Mouse (Mus musculus): ENCODE results near the gene Tpgs1. TPM values are rescaled to one million over a fixed set of nuclear protein-coding genes. Genes with fewer than 3 reads are reported as not detected.

Gene Tpgs1
- total and polyA plus RNA-seq, 3 experiments: 23.5 to 48.0 TPM; not detected in 1

GRCm38 (mm10) chr10:79669576-79670057 lies 448 bp downstream of the Tpgs1 start:
- Histone ChIP-seq H3K9ac (ENCODE audit: control insufficient read depth, low read depth, low read length, poor library complexity, severe bottlenecking) (peak overlapping the region; percentile 85), H3K4me3 (ENCODE audit: control insufficient read depth in 1 of 2, insufficient read depth in 1 of 2, low read depth in 2 of 2, low read length in 2 of 2) (peak overlapping the region; percentile 60 to 88), H3K27ac (ENCODE audit: control insufficient read depth, low read depth, low read length) (peak overlapping the region; percentile 44), H3K79me2 (ENCODE audit: control insufficient read depth, insufficient read depth, low read length, poor library complexity) (peaks cover 11% of the 10 kb centered on the region), H3K27me3 (ENCODE audit: control insufficient read depth in 1 of 2, insufficient read depth in 2 of 2, low read length in 2 of 2) (no peaks in the 10 kb centered on the region), H3K36me3 (ENCODE audit: control insufficient read depth in 1 of 2, insufficient read depth in 2 of 2, low read length in 2 of 2) (peaks cover 0 to 4% of the 10 kb centered on the region in 2 experiments; a peak in 1 of 4 replicates), H3K9me3 (replicated peaks; ENCODE audit: insufficient read depth, low read length) (no peaks in the 10 kb centered on the region), H3K4me1 (ENCODE audit: control insufficient read depth in 1 of 2, insufficient read depth in 2 of 2, low read length in 2 of 2) (peaks cover 0 to 9% of the 10 kb centered on the region in 2 experiments; a peak in 3 of 4 replicates)
- peak; percentile 80 for DNase-seq (ENCODE audit: low read depth, low spot score)
- TF ChIP-seq MXI1 (IDR thresholded peaks at IDR 0.05; ENCODE audit: low read depth, low read length): peak; percentile 34; the same call in 1 of the 2 replicates
- TF ChIP-seq ZKSCAN1 (IDR thresholded peaks at IDR 0.05; ENCODE audit: low read depth, low read length): no peak
- TF ChIP-seq MAX (IDR thresholded peaks at IDR 0.05; ENCODE audit: low read length): 0 out of 2 replicates have a peak, but pooled peaks have one; percentile 5
- peak; percentile 87 for TF ChIP-seq ELF1 (IDR thresholded peaks at IDR 0.05; ENCODE audit: low read depth, low read length)
- TF ChIP-seq MYC (IDR thresholded peaks at IDR 0.05; ENCODE audit: low read depth, low read length): no peak
- TF ChIP-seq USF1 (IDR thresholded peaks at IDR 0.05; ENCODE audit: low read depth, low read length): no peak
- no peak for TF ChIP-seq ZMIZ1 (IDR thresholded peaks at IDR 0.05; ENCODE audit: low read depth, low read length)
- no peak for TF ChIP-seq ZNF384 (IDR thresholded peaks at IDR 0.05; ENCODE audit: low read depth, low read length)
- TF ChIP-seq CHD2 (IDR thresholded peaks at IDR 0.05; ENCODE audit: low read length): no peak
- no peak; the same call in 1 of the 2 replicates for TF ChIP-seq KAT2A (conservative IDR thresholded peaks at IDR 0.05; ENCODE audit: low read depth, low read length)
- TF ChIP-seq POLR2AphosphoS5 (IDR thresholded peaks at IDR 0.05; ENCODE audit: borderline replicate concordance, low read depth, low read length): no peak
- no peak for TF ChIP-seq SMC3 (IDR thresholded peaks at IDR 0.05; ENCODE audit: low read depth, low read length)
- no peak for TF ChIP-seq E2F4 (IDR thresholded peaks at IDR 0.05; ENCODE audit: borderline replicate concordance, low read depth, low read length)
- no peak for TF ChIP-seq NELFE (IDR thresholded peaks at IDR 0.05; ENCODE audit: low read depth, low read length)
- no peak for TF ChIP-seq BHLHE40 (IDR thresholded peaks at IDR 0.05; ENCODE audit: borderline replicate concordance, low read depth, low read length)
- TF ChIP-seq HCFC1 (IDR thresholded peaks at IDR 0.05; ENCODE audit: low read depth, low read length): peak; percentile 85
- no peak for TF ChIP-seq MAFK (IDR thresholded peaks at IDR 0.05; ENCODE audit: borderline replicate concordance, low read depth, low read length)
- no peak for TF ChIP-seq UBTF (IDR thresholded peaks at IDR 0.05; ENCODE audit: borderline replicate concordance, insufficient read depth, low read depth, low read length)
- TF ChIP-seq MYB (IDR thresholded peaks at IDR 0.05; ENCODE audit: low read depth, low read length): no peak
- TF ChIP-seq RCOR1 (IDR thresholded peaks at IDR 0.05; ENCODE audit: low read depth, low read length): no peak
- TF ChIP-seq NRF1 (IDR thresholded peaks at IDR 0.05; ENCODE audit: insufficient read depth, low read depth, low read length, poor library complexity, severe bottlenecking): peak; percentile 41; the same call in 1 of the 2 replicates
- TF ChIP-seq SIN3A (IDR thresholded peaks at IDR 0.05; ENCODE audit: low read length): peak; percentile 50; the same call in 1 of the 2 replicates
- no peak for TF ChIP-seq CHD1 (IDR thresholded peaks at IDR 0.05; ENCODE audit: low read depth, low read length)
- no peak for TF ChIP-seq GABPA (IDR thresholded peaks at IDR 0.05; ENCODE audit: low read depth, low read length)
- no peak for TF ChIP-seq JUND (IDR thresholded peaks at IDR 0.05; ENCODE audit: low read depth, low read length)
- no peak for TF ChIP-seq POLR2AphosphoS2 (IDR thresholded peaks at IDR 0.05; ENCODE audit: low read length)
- no peak for TF ChIP-seq ZC3H11A (IDR thresholded peaks at IDR 0.05; ENCODE audit: low read depth, low read length)
- no peak for TF ChIP-seq ETS1 (IDR thresholded peaks at IDR 0.05; ENCODE audit: low read depth, low read length)
- TF ChIP-seq TBP (IDR thresholded peaks at IDR 0.05; ENCODE audit: low read depth, low read length): no peak
- no peak for TF ChIP-seq MAZ (IDR thresholded peaks at IDR 0.05; ENCODE audit: low read depth, low read length)
- TF ChIP-seq TAL1 (IDR thresholded peaks at IDR 0.05; ENCODE audit: low read length): no peak
- TF ChIP-seq CTCF (IDR thresholded peaks at IDR 0.05 in 2 of 3, conservative IDR thresholded peaks at IDR 0.05 in 1 of 3; ENCODE audit: control insufficient read depth in 1 of 3, insufficient read depth in 1 of 3, low read depth in 2 of 3, low read length in 3 of 3, poor library complexity in 1 of 3, severe bottlenecking in 1 of 3): no peak
- TF ChIP-seq EP300 (IDR thresholded peaks at IDR 0.05; ENCODE audit: low read depth in 1 of 2, low read length in 2 of 2): no peak
- no peak for TF ChIP-seq GATA1 (IDR thresholded peaks at IDR 0.05; ENCODE audit: low read depth, low read length)
- TF ChIP-seq USF2 (IDR thresholded peaks at IDR 0.05; ENCODE audit: borderline replicate concordance in 1 of 2, insufficient read depth in 1 of 2, low read depth in 1 of 2, low read length in 2 of 2): no peak
- no peak for TF ChIP-seq TCF12 (IDR thresholded peaks at IDR 0.05; ENCODE audit: low read depth, low read length)
- TF ChIP-seq MEF2A (IDR thresholded peaks at IDR 0.05; ENCODE audit: extremely low read depth, insufficient replicate concordance, low read depth, low read length, poor library complexity, severe bottlenecking): no peak
